Mouse (Mus musculus): ENCODE data around the gene Magt1.
"Not testable (repeated sequence)": the region's sequence is repeated elsewhere in the genome, so short reads cannot be mapped to it uniquely, and the experiment has no call there.

The Magt1 gene

DNA sequence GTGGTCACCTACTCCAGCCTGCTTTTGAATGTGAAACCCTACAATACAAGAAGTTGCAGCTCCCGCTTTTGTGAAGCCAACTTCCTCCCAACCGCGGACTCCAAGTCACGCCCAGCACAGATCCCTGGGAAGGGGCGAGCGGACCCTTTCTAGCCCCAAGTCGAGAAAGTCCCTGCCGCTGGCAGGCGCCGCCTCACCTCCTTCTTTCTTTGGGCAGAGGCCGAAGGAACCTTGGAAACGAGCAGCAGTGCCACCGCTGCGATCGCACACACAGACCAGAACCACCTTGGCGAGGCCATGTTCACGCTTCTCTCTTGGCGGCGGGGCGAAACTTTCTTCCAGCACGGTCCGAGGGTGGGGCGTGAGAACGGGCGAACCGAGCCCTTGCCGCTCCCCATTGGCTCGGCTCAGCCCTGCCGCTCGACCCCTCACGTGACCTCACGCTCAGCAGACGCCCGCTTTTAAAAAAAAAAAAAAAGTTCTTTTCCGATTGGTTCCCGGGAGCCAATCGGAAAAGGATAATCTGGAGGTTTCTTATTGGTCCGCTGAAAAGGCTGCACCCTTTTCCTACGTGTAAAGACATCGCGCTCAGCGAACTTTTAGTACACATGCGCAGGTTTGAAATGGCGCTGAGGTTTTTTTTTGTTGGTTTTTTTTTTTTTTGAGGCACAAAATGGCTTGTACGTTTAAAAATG, at the start of gene Magt1:
TSS of gene Magt1 (minus strand) at position 442 of the 695 bp plus-strand sequence.
- DNase-seq (ENCODE audit: low spot score) = peak; percentile 91

DNA sequence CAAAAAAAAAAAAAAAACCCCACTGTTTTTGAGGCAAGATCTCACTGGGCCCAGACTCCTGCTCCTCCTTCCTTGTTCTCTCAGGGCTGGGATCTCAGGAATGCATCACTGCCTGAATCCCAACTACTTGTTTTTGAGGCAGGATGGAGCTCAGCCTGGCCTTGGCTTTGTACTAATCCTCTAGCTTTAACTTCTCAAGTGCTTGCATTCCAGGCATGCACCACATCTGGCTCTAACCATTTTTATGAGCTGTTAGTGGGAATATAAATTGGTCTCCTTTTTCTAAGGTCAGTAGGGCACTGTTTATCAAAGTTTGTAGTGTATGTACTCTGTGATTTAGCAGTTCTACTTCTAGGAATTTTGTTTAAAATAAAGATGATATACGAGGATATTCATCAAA, 36.5 kb upstream of the Magt1 start:
- peak; percentile 15 for DNase-seq (ENCODE audit: low spot score)

DNA sequence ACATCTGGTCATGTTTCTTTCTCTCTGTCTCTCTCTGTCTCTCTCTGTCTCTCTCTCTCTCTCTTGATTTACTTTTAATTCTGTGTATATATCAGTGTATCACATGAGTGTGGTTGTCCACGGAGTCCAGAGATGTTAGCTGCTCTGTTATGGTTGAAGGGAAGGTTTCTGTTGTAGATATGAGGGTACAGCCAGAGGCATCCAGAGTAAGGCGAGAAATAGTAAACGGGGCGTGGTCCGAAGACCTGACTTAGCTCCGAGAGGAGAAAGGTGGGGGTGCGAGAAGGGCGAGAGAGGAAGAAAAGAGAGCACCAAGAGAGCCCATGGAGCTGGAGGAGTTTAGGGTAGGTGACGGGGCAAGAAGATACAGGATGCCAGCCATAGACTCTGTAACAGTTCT, 34.2 kb upstream of the Magt1 start:
- DNase-seq (ENCODE audit: low spot score) = no peak

DNA sequence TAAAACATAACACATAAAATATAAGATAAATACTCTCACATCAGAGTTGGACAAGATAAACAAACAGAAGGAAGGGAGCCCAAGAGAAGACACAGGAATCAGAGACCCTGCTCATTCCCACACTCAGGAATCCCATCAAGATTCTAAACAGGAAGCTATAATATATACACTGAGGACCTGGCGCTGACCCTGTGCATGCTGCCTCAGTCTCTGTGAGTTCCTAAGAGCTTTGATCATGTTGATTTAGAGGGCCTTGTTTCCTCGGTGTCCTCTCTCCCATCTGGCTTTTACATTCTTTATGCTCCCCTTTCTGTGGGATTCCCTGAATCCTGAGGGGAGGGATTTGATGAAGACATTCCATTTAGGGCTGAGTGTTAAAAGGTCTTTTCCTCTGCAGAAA, 33.7 kb upstream of the Magt1 start:
- DNase-seq (ENCODE audit: low spot score) = peak; percentile 62

DNA sequence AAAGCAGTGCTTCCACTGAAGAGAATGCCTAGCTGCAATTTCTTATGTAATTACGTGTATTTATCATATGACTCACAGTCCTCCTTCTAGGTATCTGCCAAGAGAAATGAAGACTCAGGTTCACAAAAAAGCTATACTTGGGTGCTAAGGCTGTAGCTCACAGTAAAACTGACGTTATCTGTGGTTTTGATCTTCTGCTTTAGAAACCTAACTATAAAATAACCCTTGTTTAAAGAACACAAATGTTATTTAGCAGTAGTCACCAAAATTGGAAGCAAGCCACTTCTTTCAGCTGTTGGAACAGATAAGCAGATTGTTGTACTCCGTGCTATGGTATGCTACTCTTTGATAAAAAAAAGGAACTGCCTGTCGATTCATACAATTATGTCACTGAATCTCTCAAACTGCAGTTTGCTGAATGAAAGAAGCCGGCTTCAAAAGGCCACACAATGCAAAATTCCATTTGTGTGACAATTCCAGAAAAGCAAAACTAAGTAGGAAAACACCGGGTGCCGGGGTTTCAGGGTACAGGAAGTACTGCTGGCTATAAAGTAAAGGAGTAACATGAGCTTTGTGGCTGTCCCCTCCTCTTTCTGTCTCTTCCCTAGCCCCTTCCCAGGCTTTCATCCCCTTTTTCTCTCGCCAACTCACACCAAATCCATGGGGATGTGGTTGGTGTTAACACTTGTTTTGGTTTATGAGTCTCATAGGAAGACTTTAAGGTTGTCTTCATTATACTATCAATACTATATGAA, 32.3 kb upstream of the Magt1 start:
- no peak for DNase-seq (ENCODE audit: low spot score)

DNA sequence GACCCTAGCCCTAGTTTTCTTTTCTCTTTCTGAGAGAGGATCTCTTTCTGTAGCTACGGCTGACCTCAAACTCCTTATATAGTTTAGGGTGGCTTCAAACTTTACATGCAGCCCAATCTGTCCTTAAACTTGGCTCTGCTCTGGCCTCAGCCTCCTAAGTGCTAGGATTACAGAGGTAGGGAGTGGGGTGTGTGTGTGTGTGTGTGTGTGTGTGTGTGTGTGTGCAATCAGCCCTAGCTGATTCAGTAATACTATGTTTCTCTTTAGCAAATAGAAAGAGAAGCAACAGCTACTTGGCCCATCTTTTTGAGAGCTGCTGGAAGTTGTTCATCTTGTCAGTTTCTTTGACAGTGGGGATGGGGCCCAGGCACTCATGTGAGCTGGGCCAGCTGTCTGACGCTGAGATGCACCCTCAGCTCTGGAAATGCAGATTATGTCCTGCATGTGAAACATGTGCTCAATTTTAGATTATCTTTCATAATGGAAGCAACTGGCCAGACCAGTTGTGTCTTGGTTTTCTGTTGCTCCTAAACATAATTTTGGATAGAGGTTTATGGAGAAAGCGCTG, 25.6 kb upstream of the Magt1 start:
- DNase-seq (ENCODE audit: low spot score) = no peak

DNA sequence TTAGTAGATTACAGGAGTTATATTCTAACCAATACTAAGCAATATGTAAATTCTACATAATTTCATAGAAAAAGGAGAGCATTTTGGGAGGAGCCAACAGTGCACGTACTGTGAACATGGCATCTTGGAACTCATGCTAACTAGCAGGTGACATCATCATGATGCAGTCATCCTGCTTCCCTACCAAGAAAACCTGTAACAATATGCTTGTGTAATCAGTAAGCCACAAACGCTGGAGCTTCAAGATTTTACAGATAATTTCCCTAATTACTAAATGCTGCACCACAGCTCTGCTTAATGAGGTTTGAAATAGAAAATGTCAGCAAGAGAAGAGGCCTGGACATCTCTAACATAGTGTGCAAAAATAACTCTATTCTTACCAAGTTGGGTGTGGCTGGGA, 24.0 kb upstream of the Magt1 start:
- DNase-seq (ENCODE audit: low spot score) = no peak

DNA sequence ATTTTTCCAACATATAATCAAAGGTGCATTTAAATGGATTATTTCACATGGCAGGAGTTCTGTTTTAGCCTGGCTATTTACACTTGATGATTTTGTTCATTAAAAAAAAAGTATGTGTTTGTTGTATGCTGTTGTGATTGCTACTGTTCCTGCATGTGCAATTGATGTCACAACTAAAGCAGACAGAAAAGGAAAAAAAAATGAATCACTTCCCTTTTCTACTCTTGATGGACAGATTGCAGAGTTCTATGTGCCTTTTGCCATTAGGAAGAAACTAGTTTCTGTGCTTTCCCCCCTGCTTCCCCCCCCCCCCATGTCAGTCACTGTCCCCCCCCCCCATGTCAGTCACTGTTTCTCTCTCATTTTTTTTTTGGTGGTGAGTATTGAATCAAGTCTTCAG, 19.4 kb upstream of the Magt1 start:
- no peak for DNase-seq (ENCODE audit: low spot score)

DNA sequence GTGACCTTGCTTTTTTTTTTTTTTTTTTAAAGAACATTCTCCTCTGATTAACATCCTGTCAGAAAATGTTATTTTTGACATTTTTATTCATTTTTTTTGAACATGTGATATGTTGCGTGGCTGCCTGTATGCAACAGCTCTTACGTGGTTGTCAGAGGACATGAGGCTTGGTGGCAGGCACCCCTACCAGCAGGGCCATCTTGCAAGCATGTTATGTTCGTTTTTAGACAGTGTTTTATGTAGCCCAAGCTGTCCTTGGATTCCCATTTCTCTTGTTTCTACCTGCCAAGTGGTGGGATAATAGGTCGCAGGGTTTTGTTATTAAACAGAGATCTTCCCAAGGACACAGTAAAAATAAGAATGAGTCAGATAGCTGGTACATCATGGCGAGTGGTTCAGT, 18.5 kb upstream of the Magt1 start:
- DNase-seq (ENCODE audit: low spot score) = no peak

DNA sequence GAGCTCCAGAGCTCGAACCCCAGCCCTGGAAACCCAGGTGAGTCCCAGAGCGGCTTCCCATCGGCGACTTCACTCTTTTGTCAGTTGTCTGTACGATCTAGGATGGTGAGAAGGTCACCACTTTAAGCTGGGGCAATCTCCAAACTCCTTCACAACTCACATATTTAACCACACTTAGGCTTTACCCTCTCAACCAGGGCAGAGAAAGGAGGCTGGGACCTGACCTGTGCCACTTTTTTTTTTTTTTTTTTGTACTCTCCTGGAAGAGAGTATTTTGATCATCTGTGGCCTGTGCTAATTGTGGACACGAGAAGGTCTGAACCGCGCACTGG, 15.6 kb upstream of the Magt1 start:
- no peak for DNase-seq (ENCODE audit: low spot score)

DNA sequence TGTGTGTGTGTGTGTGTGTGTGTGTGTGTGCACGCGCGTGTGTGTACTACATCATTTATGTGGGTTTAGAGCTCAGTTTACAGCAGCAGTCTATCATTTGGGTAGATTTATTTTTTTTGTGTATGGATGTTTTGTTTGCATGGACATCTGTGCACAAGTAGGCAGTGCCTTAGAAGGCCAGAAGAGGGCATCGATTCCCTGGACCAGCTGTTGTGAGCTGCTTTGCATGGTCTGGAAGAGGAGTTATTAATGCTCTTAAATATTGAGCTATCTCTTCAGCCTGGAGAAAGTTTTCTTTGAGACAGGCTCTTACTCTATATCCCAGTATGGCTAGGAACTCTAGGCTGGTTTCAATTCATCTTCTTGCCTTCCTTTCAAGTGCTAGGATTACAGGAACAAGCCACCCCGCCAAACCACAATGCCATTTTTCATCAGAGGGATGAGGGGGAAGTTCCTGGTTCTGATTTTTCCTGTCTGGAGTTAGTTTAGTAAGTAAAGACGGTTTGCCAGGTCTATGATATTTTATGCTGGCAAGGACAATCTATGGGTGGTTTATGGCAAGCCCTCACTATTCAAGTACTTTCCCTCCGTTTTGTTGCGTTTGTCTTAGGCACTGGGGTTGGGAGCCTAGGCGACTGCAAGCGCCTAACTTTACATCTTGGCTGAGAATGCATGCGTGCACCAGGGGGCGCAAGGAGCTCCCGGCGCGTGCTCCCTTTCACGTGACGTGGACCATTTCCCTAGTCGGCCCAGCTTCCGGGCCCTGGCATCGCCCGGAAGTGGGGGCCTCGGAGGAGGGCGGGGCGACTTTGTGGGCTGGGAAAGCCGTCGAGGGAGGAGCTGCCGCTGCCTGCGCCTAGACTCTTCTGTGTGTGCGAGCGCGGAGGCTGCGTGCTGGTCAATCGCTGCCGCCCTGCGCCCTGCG, 15.0 kb upstream of the Magt1 start, which contains the start of gene Atp7a:
TSS of gene Atp7a (plus strand) at position 859 of the 925 bp plus-strand sequence.
- peak; percentile 94 for DNase-seq (ENCODE audit: low spot score)

DNA sequence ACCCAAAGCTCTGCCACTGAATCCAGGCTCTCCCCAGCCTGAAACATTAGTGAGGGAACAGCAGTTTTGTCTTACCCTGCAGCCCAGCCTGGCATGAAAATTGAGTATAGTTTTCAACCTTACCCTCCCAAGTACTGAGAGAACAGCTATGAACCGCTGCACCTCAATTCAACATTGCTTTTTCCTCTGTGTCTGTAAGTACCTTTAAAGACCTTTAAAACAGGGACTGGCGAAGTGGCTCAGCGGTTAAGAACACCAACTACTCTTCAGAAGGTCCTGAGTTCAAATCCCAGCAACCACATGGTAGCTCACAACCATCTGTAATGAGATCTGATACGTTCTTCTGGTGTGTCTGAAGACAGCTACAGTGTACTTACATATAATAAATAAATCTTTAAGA, 5.8 kb upstream of the Magt1 start:
- DNase-seq (ENCODE audit: low spot score) = no peak

DNA sequence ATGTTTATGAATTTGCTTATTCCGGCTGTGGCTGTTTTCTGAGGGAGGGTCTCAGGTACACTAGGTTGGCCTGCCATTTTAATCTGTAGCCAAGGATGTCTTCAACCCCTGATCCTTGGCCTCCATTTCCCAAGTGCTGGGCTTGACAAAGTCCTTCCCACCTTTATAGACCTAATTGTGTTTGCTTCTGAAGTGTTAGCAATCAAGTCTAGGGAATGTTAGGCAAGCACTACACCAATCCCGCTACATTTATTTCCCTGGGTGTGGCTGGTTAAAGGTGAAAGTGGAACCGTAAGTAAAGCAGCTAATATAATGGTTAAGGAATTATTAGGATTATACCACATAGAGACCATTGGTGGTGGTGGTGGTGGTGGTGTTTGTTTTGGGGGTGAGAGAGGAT, 5.4 kb upstream of the Magt1 start:
- no peak for DNase-seq (ENCODE audit: low spot score)

DNA sequence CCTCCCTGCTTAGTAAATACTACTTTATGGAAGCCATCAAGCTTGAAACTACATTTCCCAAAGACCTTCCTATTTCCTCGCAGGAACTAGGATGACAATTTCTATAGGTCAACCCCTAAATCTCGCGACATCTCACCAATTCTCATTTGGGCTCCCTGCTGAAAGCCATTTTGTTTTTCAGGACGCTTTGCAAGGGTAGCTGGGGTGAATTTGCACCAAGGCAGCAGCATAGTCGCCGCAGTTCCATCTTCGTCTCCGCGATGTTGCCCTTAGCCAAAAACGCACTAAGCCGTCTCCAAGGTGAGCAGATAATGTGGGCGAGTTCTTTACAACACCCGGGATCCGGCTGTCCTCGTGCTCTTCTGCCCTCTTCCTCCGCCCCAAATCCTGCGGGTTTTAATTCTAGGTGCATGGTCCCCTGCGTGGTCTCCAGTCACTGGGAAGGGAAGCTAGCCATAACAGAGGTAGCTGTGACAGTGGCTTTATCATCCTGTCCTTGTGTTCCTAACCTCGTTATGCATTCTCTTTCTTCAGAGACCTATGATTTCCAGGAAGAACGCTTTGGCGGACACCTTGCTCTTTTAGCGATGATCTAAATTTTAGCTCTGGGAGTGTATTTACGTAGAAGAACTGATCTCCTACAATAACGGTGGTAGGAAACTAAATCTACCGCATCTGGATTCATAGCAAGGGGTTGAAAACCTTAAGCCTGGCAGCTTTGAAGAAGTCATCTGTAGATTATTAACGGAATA, 4.0 kb upstream of the Magt1 start, which contains the start of gene Cox7b:
TSS of gene Cox7b (plus strand) at position 130 of the 752 bp plus-strand sequence.
- DNase-seq (ENCODE audit: low spot score) = peak; percentile 93

DNA sequence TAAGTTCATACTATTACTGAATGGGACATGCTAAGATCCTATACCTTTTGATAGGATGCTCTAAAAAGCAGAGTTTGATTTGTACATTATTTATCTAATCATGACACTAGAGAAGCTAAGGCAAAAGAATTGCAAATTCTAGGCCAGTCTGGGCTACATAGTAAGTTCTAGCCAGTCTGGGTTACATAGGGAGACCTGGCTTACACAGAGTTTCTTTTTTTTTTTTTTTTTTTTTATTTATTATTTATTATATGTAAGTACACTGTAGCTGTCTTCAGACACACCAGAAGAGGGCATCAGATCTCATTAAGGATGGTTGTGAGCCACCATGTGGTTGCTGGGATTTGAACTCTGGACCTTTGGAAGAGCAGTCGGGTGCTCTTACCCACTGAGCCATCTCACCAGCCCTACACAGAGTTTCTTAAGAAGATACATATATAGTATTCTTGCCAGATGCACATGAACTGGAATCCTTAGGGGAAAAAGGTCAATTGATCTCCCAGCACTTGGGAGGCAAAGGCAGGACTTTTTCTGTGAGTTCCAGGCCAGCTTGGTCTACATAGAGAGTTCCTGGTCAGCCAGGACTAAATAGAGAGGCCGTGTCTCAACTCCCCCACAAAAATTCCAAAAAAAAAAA, 3.2 kb upstream of the Magt1 start:
- not testable (repeated sequence) for DNase-seq (ENCODE audit: low spot score)

DNA sequence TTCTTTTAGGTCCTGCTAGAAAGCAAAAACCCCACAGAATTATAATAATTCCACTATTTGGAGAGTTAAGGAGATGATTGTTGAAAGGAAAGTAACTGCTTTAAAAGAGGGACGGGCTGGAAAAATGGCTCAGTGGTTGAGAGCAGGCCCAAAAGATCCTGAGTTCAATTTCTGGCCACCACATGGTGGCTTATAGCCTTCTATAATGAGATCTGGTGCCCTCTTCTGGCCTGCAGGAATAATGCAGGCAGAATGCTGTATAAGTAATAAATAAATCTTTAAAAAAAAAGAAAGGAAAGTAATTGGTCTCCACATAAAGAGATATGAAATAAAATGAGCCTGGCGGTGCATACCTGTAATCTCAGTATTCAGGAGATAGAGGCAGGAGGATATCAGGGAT, 1.5 kb upstream of the Magt1 start:
- peak; percentile 68 for DNase-seq (ENCODE audit: low spot score)

DNA sequence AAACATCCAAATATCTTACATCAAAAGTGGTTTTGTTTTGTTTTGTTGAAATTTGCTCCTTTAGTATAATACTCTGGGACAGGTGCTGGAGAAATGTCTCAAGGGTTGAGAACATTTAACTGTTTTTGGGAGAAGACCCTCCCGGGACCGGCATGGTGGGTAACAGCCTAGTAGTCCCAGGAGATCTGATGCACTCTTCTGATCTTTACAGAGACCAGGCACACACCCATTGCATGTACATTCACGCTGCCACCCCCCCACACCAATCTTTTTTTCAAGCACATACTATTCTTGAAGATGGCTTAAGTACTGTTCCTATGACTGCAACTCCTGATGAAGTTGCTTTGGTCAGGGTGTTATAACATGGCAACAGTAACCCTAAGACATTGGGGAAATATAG, 853 bp upstream of the Magt1 start:
- no peak for DNase-seq (ENCODE audit: low spot score)

DNA sequence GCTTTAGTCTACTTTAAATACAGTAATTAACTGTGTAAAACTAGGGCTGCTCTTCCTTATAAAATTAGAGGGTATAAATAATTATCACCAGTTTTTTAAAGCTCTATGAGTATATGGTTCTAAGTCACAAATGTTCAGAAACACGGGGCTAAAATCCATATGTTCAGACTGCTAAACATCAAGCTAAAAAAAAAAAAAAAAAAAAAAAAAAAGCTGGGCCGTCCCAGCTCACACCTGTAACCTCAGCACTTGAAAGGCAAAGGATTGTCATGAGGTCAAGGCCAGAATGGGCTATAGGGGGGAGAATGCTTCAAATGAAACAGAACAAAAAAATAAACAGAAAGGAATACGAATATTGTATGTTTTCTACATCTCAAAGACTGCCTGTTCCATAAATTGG, 944 bp downstream of the Magt1 start:
- no peak for DNase-seq (ENCODE audit: low spot score)

DNA sequence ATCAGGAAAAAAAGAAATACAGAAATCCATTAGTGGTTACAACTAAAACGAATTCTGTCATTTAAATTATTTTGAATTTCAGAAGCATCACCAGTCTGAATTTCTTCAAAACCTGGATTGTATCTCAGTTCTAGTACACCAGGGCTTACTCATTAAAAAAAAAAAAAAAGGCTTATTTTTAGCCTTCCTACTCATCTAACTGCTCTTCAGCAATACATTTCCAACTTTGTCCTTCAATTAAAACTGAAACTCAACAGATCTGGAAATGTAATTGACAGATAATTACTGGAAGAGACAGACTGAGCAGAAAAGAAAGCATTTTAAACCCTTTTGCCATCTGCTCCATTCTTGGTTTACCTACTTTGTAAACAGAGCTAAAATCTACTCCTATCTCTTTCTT, 10.1 kb downstream of the Magt1 start:
- DNase-seq (ENCODE audit: low spot score) = no peak

DNA sequence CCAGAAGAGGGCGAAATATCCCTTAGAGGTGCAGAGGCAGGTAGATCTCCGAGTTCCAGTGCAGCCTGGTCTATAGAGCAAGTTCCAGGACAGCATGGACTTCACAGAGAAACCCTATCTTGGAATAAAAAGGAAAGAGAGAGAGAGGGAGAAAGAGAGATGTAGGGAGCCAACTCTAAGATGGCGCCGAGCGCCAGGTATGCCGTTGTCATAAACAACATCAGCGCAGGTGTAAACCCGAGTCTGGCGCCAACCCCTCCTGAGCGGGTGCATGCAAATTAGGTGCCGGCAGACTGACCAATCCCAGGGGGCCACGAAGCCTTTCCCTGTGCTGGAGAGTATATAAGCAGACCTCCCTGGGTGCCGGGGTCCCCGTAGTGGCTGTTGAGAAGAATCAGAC, 54.6 kb downstream of the Magt1 start:
- not testable (repeated sequence) for DNase-seq (ENCODE audit: low spot score)

DNA sequence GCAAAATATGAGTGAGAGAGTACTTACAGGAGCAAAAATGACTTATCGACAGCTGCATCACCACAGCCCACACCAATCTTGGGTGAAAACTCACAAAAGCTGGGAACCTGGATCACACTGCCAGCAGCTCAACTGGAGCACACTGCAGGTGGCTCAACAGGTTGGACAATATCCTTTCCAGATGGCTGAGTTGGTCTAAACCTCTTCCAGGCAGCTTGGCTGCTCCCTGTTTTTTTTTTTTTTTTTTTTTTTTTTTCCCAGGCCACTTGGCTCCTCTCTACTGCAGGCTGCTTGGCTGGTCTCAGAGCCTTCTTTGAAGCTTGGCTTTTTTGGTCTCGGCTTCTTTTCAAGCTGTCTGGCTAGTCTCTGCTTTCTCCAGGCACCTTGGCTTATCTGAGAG, 57.7 kb downstream of the Magt1 start:
- no peak for DNase-seq (ENCODE audit: low spot score)
